10 mouse cellular contexts compared by ENCODE assay signal in the genomic region with DNA sequence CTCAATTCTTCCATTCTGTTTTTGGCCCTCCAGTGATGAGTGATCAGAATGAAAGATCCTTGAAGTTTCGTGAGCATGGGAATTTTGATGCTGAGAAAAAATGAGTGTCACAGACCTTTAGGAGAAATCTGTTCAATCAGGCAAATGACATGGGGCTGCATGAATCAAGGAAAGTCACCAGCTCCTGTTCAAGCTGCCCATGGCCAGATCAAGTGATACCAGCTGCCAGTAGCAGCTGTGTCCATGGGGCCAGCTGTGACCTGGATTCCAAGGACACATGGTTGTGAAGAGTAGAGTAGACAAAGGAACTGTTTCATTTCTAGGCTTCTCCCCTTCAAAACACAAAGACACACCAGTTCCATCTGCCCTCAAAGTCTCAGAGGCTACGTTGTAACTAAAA.
DNase-seq lines count a peak whose midpoint lies in the region; ATAC-seq and TF ChIP-seq lines count a peak whose summit lies in the region.
"Had no signal": no experiment of that assay in that cellular context is flagged by ENCODE, and none has a peak within 500 bp of the region (broad histone marks: within the 10 kb centered on the region; RNA-seq: fewer than 3 reads in every experiment).

No protein-coding gene starts in this region.

- peak overlapping the region; percentile 47 for H3K27ac ChIP-seq in heart, adult 2 months
- H3K27ac ChIP-seq in neural tube, embryonic 15.5 days (replicated peaks), result no peak overlapping the region
- H3K27ac ChIP-seq in kidney, embryonic 14.5 days (ENCODE audit: low read depth, low read length), result peak overlapping the region; percentile 55; the same call in 1 of the 2 replicates
- peak overlapping the region; percentile 48 for H3K27ac ChIP-seq in stomach, embryonic 16.5 days (ENCODE audit: low read length)
- H3K27ac ChIP-seq: midbrain, embryonic 12.5 days had no signal

- H3K9me3 ChIP-seq in neural tube, embryonic 15.5 days (replicated peaks), result no peaks in the 10 kb centered on the region
- no peaks in the 10 kb centered on the region for H3K9me3 ChIP-seq in kidney, embryonic 14.5 days (ENCODE audit: control insufficient read depth, low read length)
- H3K9me3 ChIP-seq in stomach, embryonic 16.5 days (replicated peaks; ENCODE audit: control insufficient read depth, low read length), result no peaks in the 10 kb centered on the region
- H3K9me3 ChIP-seq: midbrain, embryonic 12.5 days had no signal

- no peak for ATAC-seq in neural tube, embryonic 15.5 days (ENCODE audit: low FRiP score)
- 0 out of 2 replicates have a peak, but pooled peaks have one; percentile 26 for ATAC-seq in kidney, embryonic 14.5 days (ENCODE audit: low FRiP score, low TSS enrichment)
- ATAC-seq in stomach, embryonic 16.5 days (ENCODE audit: insufficient read depth, low FRiP score), result no peak
- no peak for ATAC-seq in erythroblast, adult 5-6 weeks (replicated peaks; ENCODE audit: low FRiP score, poor library complexity, severe bottlenecking)

- intact Hi-C loops in heart, adult 2 months (cut with DNase I), result no loop called here
- intact Hi-C loops in heart, postnatal 36 days (cut with DNase I), result no loop called here

- H3K4me2 ChIP-seq in neural tube, embryonic 15.5 days, result no peak overlapping the region
- H3K4me2 ChIP-seq in kidney, embryonic 14.5 days (replicated peaks; ENCODE audit: low read depth, low read length), result no peak overlapping the region
- H3K4me2 ChIP-seq in stomach, embryonic 16.5 days (ENCODE audit: low read depth, low read length), result no peak overlapping the region
- H3K4me2 ChIP-seq: midbrain, embryonic 12.5 days had no signal

- no peaks in the 10 kb centered on the region for H3K36me3 ChIP-seq in heart, adult 2 months (ENCODE audit: control insufficient read depth, insufficient read depth, low read length)
- H3K36me3 ChIP-seq in neural tube, embryonic 15.5 days, result no peaks in the 10 kb centered on the region
- no peaks in the 10 kb centered on the region for H3K36me3 ChIP-seq in kidney, embryonic 14.5 days (ENCODE audit: control insufficient read depth, insufficient read depth, low read length)
- H3K36me3 ChIP-seq in stomach, embryonic 16.5 days (ENCODE audit: control insufficient read depth, insufficient read depth, low read length), result no peaks in the 10 kb centered on the region
- H3K36me3 ChIP-seq: midbrain, embryonic 12.5 days had no signal

- H3K79me2 ChIP-seq in heart, adult 2 months (replicated peaks; ENCODE audit: control insufficient read depth, insufficient read depth, low read length), result no peaks in the 10 kb centered on the region

- WGBS in heart, adult 2 months, result 74% methylated on average over 2 of the region's 2 CpGs
- 79% methylated on average over 2 of the region's 2 CpGs for WGBS in neural tube, embryonic 15.5 days
- WGBS in kidney, embryonic 14.5 days, result 57% methylated on average over 2 of the region's 2 CpGs
- WGBS in stomach, embryonic 16.5 days, result 71% methylated on average over 2 of the region's 2 CpGs

- no peaks in the 10 kb centered on the region for H3K27me3 ChIP-seq in heart, adult 2 months (ENCODE audit: control insufficient read depth, insufficient read depth, low read length)
- H3K27me3 ChIP-seq in neural tube, embryonic 15.5 days (replicated peaks), result no peaks in the 10 kb centered on the region
- H3K27me3 ChIP-seq in kidney, embryonic 14.5 days (ENCODE audit: control insufficient read depth, insufficient read depth, low read length), result no peaks in the 10 kb centered on the region
- no peaks in the 10 kb centered on the region for H3K27me3 ChIP-seq in stomach, embryonic 16.5 days (ENCODE audit: control insufficient read depth, insufficient read depth, low read length)
- H3K27me3 ChIP-seq: midbrain, embryonic 12.5 days had no signal

- no peak for TF ChIP-seq POLR2A in heart, adult 2 months (IDR thresholded peaks at IDR 0.05; ENCODE audit: insufficient read depth, low read depth, low read length)

- H3K4me1 ChIP-seq in heart, adult 2 months (ENCODE audit: control insufficient read depth, insufficient read depth, low read length), result peaks cover 4% of the 10 kb centered on the region; the same call in 1 of the 2 replicates
- H3K4me1 ChIP-seq in neural tube, embryonic 15.5 days, result 0 out of 2 replicates have a peak, but pooled peaks cover 3% of the 10 kb centered on the region
- H3K4me1 ChIP-seq in kidney, embryonic 14.5 days (ENCODE audit: control insufficient read depth, insufficient read depth, low read length), result 0 out of 2 replicates have a peak, but pooled peaks cover 4% of the 10 kb centered on the region
- H3K4me1 ChIP-seq in stomach, embryonic 16.5 days (ENCODE audit: control insufficient read depth, insufficient read depth, low read length), result peaks cover 12% of the 10 kb centered on the region
- H3K4me1 ChIP-seq: midbrain, embryonic 12.5 days had no signal

- no peak for TF ChIP-seq CTCF in heart, adult 2 months (IDR thresholded peaks at IDR 0.05)

- no peak for DNase-seq in heart, adult 2 months
- DNase-seq in heart, postnatal 36 days, result no peak
- peak; percentile 13 for DNase-seq in neural tube, embryonic 10.5 days (ENCODE audit: extremely low spot score, low spot score)
- no peak for DNase-seq in cerebellum, postnatal 25 days
- DNase-seq: thymus, postnatal 25 days had no signal

- H3K4me3 ChIP-seq in heart, adult 2 months, result no peak overlapping the region
- H3K4me3 ChIP-seq in neural tube, embryonic 15.5 days (replicated peaks), result no peak overlapping the region
- no peak overlapping the region for H3K4me3 ChIP-seq in kidney, embryonic 14.5 days (ENCODE audit: low read length)
- no peak overlapping the region for H3K4me3 ChIP-seq in stomach, embryonic 16.5 days (replicated peaks; ENCODE audit: low read length)
- H3K4me3 ChIP-seq: midbrain, embryonic 12.5 days had no signal

- TF ChIP-seq EP300 in heart, adult 2 months (IDR thresholded peaks at IDR 0.05; ENCODE audit: insufficient read depth, low read depth, low read length), result no peak

- no peak overlapping the region for H3K9ac ChIP-seq in heart, adult 2 months (ENCODE audit: low read depth, low read length)
- H3K9ac ChIP-seq in neural tube, embryonic 15.5 days (replicated peaks), result no peak overlapping the region
- H3K9ac ChIP-seq in kidney, embryonic 14.5 days (ENCODE audit: low read depth, low read length), result no peak overlapping the region
- no peak overlapping the region for H3K9ac ChIP-seq in stomach, embryonic 16.5 days (ENCODE audit: low read length)
- H3K9ac ChIP-seq: midbrain, embryonic 12.5 days had no signal
